Mouse (Mus musculus) embryonic facial prominence, embryonic 12.5 days (tissue): ENCODE data around the gene Sipa1l1. TPM values are rescaled to one million over a fixed set of nuclear protein-coding genes. Genes with fewer than 3 reads are reported as not detected.

ENCODE experiments used
- ATAC-seq: fragments of 200-750 bp; cut with Nextera tagmentation; 2 replicates; pipeline ENCODE4 v1.8.0; 2017; ENCODE audit not compliant: insufficient number of reproducible peaks, insufficient read depth, low FRiP score, low TSS enrichment
- H3K27ac ChIP-seq: fragments of 300-500 bp; sonication (generic); 2 replicates; pipeline ENCODE4 v1.5.1; 2016; ENCODE audit warnings: mild to moderate bottlenecking
- H3K27me3 ChIP-seq: fragments of 300-500 bp; sonication (generic); 2 replicates; pipeline ENCODE4 v1.6.1; 2016; ENCODE audit warnings: mild to moderate bottlenecking, moderate library complexity
- H3K36me3 ChIP-seq: fragments of 300-500 bp; sonication (generic); 2 replicates; pipeline ENCODE4 v1.6.1; 2016; ENCODE audit warnings: mild to moderate bottlenecking
- H3K4me1 ChIP-seq: fragments of 300-500 bp; sonication (generic); 2 replicates; pipeline ENCODE4 v1.6.1; 2016
- H3K4me2 ChIP-seq: fragments of 300-500 bp; sonication (generic); replicated peaks from 2 replicates; pipeline ENCODE4 v1.6.1; 2016; ENCODE audit warnings: mild to moderate bottlenecking, moderate library complexity
- H3K4me3 ChIP-seq: fragments of 300-500 bp; sonication (generic); 2 replicates; pipeline ENCODE4 v1.5.1; 2016; ENCODE audit warnings: mild to moderate bottlenecking
- H3K9ac ChIP-seq: fragments of 300-500 bp; sonication (generic); 2 replicates; pipeline ENCODE4 v1.6.1; 2016; ENCODE audit warnings: mild to moderate bottlenecking, moderate library complexity
- H3K9me3 ChIP-seq: fragments of 300-500 bp; sonication (generic); 2 replicates; pipeline ENCODE4 v1.6.1; 2016; ENCODE audit warnings: mild to moderate bottlenecking, moderate library complexity
- WGBS: fragments of 180-500 bp; shearing (Covaris S2); methylation state at CpG from one replicate; pipeline ENCODE4 v1.1.7; 2016; 5-methylcytosine and 5-hydroxymethylcytosine counted together
- polyA plus RNA-seq: library from polyadenylated mRNA; unstranded; fragments of >200 nt; fragmentation: Nextera tagmentation; extraction: Ambion mirVana; gene quantifications from 2 replicates; pipeline ENCODE4 v1.2.1, GENCODE M21; 2016

Gene Sipa1l1
- polyA plus RNA-seq, 1 experiment from 2014 or later: 41.3 TPM

- no peak overlapping the region for H3K4me3 ChIP-seq
- no peaks in the 10 kb centered on the region for H3K27me3 ChIP-seq
- peaks cover 3% of the 10 kb centered on the region; the same call in 1 of the 2 replicates for H3K4me1 ChIP-seq
- no peaks in the 10 kb centered on the region for H3K36me3 ChIP-seq
- WGBS: 91% methylated on average over 2 of the region's 2 CpGs
- no peak overlapping the region for H3K9ac ChIP-seq
- no peak overlapping the region for H3K4me2 ChIP-seq
- no peak overlapping the region for H3K27ac ChIP-seq
- H3K9me3 ChIP-seq: no peaks in the 10 kb centered on the region
- ATAC-seq: no peak
Measured at GRCm38 (mm10) chr12:82285018-82285417, 115.9 kb downstream of the Sipa1l1 start.

- no peaks in the 10 kb centered on the region for H3K27me3 ChIP-seq
- H3K4me2 ChIP-seq: no peak overlapping the region
- H3K27ac ChIP-seq: no peak overlapping the region
- no peaks in the 10 kb centered on the region for H3K9me3 ChIP-seq
- peaks cover 3% of the 10 kb centered on the region; the same call in 1 of the 2 replicates for H3K4me1 ChIP-seq
- no peak overlapping the region for H3K9ac ChIP-seq
- no peaks in the 10 kb centered on the region for H3K36me3 ChIP-seq
- WGBS: 24% methylated on average over 6 of the region's 6 CpGs
- no peak for ATAC-seq
- H3K4me3 ChIP-seq: no peak overlapping the region
Measured at GRCm38 (mm10) chr12:82286068-82286467, 116.9 kb downstream of the Sipa1l1 start.

DNA sequence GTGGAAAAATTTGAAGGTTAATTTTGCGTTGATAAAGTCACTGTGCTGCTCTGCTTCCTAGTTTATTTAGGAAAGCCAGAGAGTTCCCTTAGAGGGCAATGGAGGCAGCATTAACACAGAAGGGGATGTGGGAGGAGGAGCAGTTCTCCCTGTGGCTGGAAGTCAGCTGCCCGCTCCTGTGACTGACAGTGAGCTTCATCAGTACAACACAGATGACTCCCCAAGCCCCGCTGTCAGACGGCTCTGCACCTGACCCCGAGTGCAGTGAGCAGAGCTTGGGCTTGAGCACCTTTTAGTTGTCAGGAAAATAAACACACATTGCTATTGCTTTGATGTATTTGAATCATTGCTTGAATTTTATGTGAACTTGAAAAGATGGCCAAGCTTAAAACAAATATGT lies 117.7 kb downstream of the Sipa1l1 start:
- H3K36me3 ChIP-seq: no peaks in the 10 kb centered on the region
- no peak overlapping the region for H3K9ac ChIP-seq
- ATAC-seq: no peak
- H3K4me3 ChIP-seq: no peak overlapping the region
- peaks cover 3% of the 10 kb centered on the region; the same call in 1 of the 2 replicates for H3K4me1 ChIP-seq
- no peak overlapping the region for H3K27ac ChIP-seq
- no peaks in the 10 kb centered on the region for H3K9me3 ChIP-seq
- no peak overlapping the region for H3K4me2 ChIP-seq
- H3K27me3 ChIP-seq: no peaks in the 10 kb centered on the region
- 49% methylated on average over 5 of the region's 5 CpGs for WGBS

DNA sequence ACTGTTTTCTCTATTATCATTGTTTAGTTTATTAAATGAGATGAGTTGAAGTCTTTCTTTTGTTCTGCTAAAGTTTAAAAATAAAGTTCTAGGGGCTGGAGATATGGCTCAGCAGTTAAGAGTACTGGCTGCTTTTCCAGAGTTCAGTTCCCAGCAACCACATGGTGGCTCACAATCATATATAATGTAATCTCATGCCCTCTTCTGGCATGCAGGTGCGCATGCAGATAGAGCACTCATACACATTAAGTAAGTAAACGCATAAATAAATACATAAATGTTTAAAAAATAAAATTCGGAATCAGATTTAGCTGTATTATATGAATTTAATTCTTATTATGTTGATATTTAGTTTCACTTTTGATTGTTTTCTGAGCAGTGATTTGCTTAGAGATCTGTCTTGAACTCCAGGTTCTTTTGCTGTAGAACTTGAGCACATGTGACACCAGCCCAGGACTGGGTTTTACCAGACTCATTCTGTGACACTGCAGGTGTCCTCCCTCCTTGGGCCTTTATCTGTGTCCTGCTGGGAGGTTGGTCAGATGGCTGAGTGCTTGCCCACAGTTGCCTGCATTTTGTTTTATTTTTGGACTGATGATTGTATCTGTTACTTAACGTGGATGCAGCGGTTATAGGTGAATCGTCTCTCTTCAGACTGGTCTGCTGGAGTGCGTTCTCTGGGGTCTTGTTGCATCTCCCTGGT lies 124.6 kb downstream of the Sipa1l1 start:
- no peaks in the 10 kb centered on the region for H3K4me1 ChIP-seq
- no peak for ATAC-seq
- WGBS: 93% methylated on average over 7 of the region's 7 CpGs
- H3K9me3 ChIP-seq: no peaks in the 10 kb centered on the region
- H3K36me3 ChIP-seq: no peaks in the 10 kb centered on the region
- H3K27ac ChIP-seq: no peak overlapping the region
- no peaks in the 10 kb centered on the region for H3K27me3 ChIP-seq
- H3K4me3 ChIP-seq: no peak overlapping the region
- no peak overlapping the region for H3K4me2 ChIP-seq
- no peak overlapping the region for H3K9ac ChIP-seq

DNA sequence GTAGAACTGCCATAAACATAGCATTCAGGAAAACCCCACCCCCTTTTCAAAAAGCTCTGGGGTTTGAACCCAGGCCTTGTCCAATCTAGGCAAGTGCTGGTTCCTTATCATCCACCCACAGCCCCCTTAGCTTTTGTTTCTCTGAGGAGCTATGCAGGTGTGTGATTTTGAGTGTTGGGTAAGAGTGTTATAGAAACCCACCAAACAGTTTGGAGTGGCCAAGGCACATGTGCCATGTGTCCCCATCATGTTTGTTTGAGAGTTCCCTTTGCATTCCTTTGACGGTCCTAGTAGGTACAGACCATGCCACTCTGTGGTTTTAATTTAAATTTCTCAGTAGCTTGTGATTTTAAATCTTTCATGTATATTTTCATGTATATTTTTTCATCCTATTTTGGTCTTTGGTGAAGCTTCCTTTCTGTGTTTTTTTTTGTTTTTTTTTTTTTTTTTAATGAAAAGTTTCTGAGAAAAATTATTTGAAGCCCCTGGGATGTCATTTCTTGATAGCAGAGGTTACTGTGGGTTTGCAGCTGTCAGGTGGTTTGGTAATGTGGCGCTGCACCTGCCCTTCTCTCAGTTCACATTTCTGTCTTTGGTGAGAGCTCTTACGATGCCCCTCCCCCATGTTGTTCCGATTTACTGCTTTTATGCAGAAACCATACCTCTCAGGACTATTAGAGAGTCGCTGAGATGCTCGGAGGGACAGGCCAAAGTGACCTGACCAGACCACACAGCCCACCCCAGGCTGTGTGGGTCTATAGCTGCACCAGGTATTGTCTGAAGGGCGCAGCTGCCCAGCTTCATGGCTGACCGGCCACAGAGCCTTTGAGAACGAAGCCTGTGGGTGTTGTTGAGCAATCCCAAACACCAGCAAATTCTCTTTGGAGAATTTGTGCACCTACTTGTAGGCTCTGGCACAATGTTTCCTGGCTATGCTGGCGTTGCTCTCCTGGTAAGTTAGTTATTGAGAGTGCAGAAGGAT lies 126.1 kb downstream of the Sipa1l1 start:
- WGBS: 80% methylated on average over 10 of the region's 10 CpGs
- Histone ChIP-seq H3K27me3 (no peaks in the 10 kb centered on the region), H3K4me1 (no peaks in the 10 kb centered on the region), H3K9ac (no peak overlapping the region), H3K9me3 (no peaks in the 10 kb centered on the region), H3K27ac (no peak overlapping the region), H3K4me3 (no peak overlapping the region), H3K4me2 (no peak overlapping the region), H3K36me3 (no peaks in the 10 kb centered on the region)
- ATAC-seq: no peak

DNA sequence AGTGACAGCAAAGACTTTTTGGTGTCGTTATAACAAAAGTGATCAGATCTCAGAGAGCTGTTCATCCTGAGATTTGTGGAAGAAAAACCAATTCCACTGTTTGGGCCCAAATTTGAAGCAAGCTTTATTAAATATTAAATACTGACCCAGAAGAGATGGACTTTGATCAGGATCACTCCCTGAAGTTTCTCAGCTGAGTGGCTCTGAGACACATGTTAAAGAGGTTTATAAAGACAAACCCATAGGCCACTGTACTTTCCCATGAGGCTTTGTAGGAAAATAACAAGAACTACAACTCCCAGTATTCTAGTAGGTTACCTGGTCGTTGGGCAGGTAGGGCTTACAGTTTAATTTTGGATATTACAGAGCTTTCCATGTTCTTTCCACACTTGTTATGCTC lies 127.2 kb downstream of the Sipa1l1 start:
- Histone ChIP-seq H3K9ac (no peak overlapping the region), H3K4me2 (no peak overlapping the region), H3K36me3 (no peaks in the 10 kb centered on the region), H3K4me3 (no peak overlapping the region), H3K9me3 (no peaks in the 10 kb centered on the region), H3K4me1 (no peaks in the 10 kb centered on the region), H3K27me3 (no peaks in the 10 kb centered on the region), H3K27ac (no peak overlapping the region)
- 86% methylated on average over 2 of the region's 2 CpGs for WGBS
- no peak for ATAC-seq

- Histone ChIP-seq H3K4me3 (no peak overlapping the region), H3K9ac (no peak overlapping the region), H3K27ac (no peak overlapping the region), H3K36me3 (no peaks in the 10 kb centered on the region), H3K27me3 (no peaks in the 10 kb centered on the region), H3K9me3 (no peaks in the 10 kb centered on the region), H3K4me1 (no peaks in the 10 kb centered on the region), H3K4me2 (no peak overlapping the region)
- no peak for ATAC-seq
- 82% methylated on average over 6 of the region's 6 CpGs for WGBS
Measured at GRCm38 (mm10) chr12:82297196-82297595, 128.1 kb downstream of the Sipa1l1 start.

DNA sequence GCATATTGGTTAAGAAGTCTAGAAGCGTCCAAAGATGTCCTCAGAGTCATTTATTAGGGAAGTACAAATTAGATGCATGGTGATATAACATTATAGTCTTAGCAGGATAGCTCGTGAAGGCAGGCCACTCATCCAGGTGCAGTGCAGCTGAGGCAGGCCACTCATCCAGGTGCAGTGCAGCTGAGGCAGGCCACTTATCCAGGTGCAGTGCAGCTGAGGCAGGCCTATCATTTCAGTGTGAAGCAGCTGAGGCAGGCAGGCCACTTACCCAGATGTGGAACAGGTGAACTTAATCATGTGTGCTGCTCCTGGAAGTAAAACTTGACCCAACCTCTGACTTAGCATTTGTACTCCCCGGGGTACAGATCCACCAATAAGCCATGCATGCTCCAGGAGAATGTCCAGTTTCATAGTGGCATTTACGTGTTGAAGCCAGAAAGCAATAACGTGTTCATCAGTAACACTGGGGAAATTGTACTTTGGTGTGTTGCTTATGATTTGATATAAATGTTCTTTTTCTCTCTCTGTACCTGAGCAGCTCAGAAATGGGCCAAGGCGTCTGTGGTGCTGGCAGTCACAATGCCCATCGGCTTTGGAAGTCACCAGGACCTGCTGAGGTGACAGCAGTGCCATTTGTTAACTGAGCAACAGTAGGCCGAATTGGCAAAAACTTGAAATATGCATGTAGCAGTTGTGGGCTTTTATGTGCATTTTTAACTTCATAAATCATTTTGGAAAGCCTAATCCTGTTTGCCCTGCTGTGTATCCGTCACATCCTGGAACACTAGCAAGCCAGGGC lies 129.7 kb downstream of the Sipa1l1 start:
- no peaks in the 10 kb centered on the region for H3K27me3 ChIP-seq
- no peak for ATAC-seq
- no peak overlapping the region for H3K4me3 ChIP-seq
- H3K9ac ChIP-seq: no peak overlapping the region
- no peak overlapping the region for H3K4me2 ChIP-seq
- no peaks in the 10 kb centered on the region for H3K36me3 ChIP-seq
- no peaks in the 10 kb centered on the region for H3K4me1 ChIP-seq
- WGBS: 90% methylated on average over 9 of the region's 9 CpGs
- H3K27ac ChIP-seq: no peak overlapping the region
- no peaks in the 10 kb centered on the region for H3K9me3 ChIP-seq

- Histone ChIP-seq H3K27me3 (no peaks in the 10 kb centered on the region), H3K36me3 (no peaks in the 10 kb centered on the region), H3K4me3 (no peak overlapping the region), H3K9me3 (no peaks in the 10 kb centered on the region), H3K4me2 (no peak overlapping the region), H3K9ac (no peak overlapping the region), H3K27ac (no peak overlapping the region), H3K4me1 (no peaks in the 10 kb centered on the region)
- ATAC-seq: no peak
- WGBS: 83% methylated on average over 2 of the region's 2 CpGs
Measured at GRCm38 (mm10) chr12:82304140-82304539, 135.0 kb downstream of the Sipa1l1 start.

DNA sequence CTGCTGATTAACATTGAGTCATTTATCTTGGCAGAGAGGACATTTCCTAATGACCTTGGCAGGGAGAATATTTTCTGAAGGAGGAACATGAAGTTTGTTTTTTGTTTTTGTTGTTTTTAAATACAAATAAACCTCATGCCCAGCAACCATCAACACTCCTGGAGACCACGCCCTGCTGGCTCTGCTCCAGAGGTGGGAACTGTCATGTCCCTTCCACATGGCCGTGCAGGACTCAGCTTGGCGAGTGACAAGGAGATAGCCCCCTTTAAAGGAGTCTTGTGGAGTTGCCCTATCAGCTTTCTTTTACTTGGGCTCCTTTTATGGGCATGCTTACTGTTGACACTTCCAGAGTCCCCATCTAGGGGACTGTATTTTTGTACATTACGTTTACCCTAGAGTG lies 136.9 kb downstream of the Sipa1l1 start:
- no peak for ATAC-seq
- H3K9ac ChIP-seq: no peak overlapping the region
- H3K27me3 ChIP-seq: no peaks in the 10 kb centered on the region
- no peak overlapping the region for H3K27ac ChIP-seq
- H3K9me3 ChIP-seq: no peaks in the 10 kb centered on the region
- no peak overlapping the region for H3K4me3 ChIP-seq
- no peak overlapping the region for H3K4me2 ChIP-seq
- 82% methylated on average over 4 of the region's 4 CpGs for WGBS
- no peaks in the 10 kb centered on the region for H3K4me1 ChIP-seq
- H3K36me3 ChIP-seq: no peaks in the 10 kb centered on the region

DNA sequence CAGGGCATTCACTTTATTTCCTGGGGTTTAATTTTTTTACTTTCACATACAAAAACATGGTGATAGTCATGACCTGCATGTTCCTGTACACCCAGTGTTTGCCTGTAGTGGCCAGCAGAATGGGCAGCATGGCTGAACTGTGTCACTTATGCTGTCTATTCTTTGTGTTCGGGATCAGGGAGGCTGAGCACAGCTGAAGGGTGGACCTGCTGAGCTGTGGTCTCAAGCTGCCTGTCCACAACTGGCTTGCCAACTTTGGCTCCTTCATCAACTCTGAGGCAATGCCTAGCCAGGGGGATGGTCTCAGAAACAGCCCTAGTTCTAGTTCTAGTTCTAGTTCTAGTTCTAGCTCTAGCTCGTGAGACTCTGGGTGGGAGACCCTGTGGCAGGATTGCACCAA lies 142.5 kb downstream of the Sipa1l1 start:
- Histone ChIP-seq H3K36me3 (no peaks in the 10 kb centered on the region), H3K4me1 (no peaks in the 10 kb centered on the region), H3K27ac (no peak overlapping the region), H3K27me3 (no peaks in the 10 kb centered on the region), H3K4me3 (no peak overlapping the region), H3K9me3 (no peaks in the 10 kb centered on the region), H3K4me2 (no peak overlapping the region), H3K9ac (no peak overlapping the region)
- WGBS: 88% methylated on average over 2 of the region's 2 CpGs
- no peak for ATAC-seq
